Mouse (Mus musculus) thymus, adult 2 months (tissue): ENCODE measurements around the gene Ufl1. TPM values are rescaled to one million over a fixed set of nuclear protein-coding genes. Genes with fewer than 3 reads are reported as not detected.
"Not testable (repeated sequence)": the region's sequence is repeated elsewhere in the genome, so short reads cannot be mapped to it uniquely, and the experiment has no call there.

Experiments used
- DNase-seq: peaks from one replicate; pipeline ENCODE4 v3.0.0; 2021
- H3K27ac ChIP-seq: fragments of 200-500 bp; 2 replicates; pipeline ENCODE4 v1.5.1; 2012; ENCODE audit warnings: low read length, control low read depth; ENCODE audit not compliant: control insufficient read depth, insufficient read depth
- H3K27me3 ChIP-seq: fragments of 200-500 bp; 2 replicates; pipeline ENCODE4 v1.6.1; 2012; ENCODE audit warnings: mild to moderate bottlenecking, low read length, moderate library complexity, mixed read lengths; ENCODE audit not compliant: control insufficient read depth, insufficient read depth
- H3K36me3 ChIP-seq: fragments of 200-500 bp; 2 replicates; pipeline ENCODE4 v1.6.1; 2012; ENCODE audit warnings: mild to moderate bottlenecking, low read length, moderate library complexity; ENCODE audit not compliant: control insufficient read depth, insufficient read depth
- H3K4me1 ChIP-seq: fragments of 200-500 bp; replicated peaks from 2 replicates; pipeline ENCODE4 v1.6.1; 2012; ENCODE audit warnings: low read length; ENCODE audit not compliant: control insufficient read depth, insufficient read depth
- H3K4me3 ChIP-seq: fragments of 200-500 bp; 2 replicates; pipeline ENCODE4 v1.5.1; 2012; ENCODE audit warnings: mild to moderate bottlenecking, low read length, control low read depth, moderate library complexity; ENCODE audit not compliant: control insufficient read depth, insufficient read depth
- CTCF ChIP-seq: fragments of 200-500 bp; IDR thresholded peaks from 2 replicates; pipeline ENCODE4 v1.5.1; 2012; ENCODE audit warnings: mild to moderate bottlenecking, control low read depth, low read length, moderate library complexity, borderline replicate concordance; ENCODE audit not compliant: control insufficient read depth, poor library complexity, insufficient read depth; ENCODE audit errors: extremely low read depth
- POLR2A ChIP-seq: fragments of 200-500 bp; IDR thresholded peaks from 2 replicates; pipeline ENCODE4 v1.6.1; 2012; ENCODE audit warnings: mild to moderate bottlenecking, low read length, control low read depth, moderate library complexity; ENCODE audit not compliant: control insufficient read depth, poor library complexity, insufficient read depth; ENCODE audit errors: extremely low read depth
- WGBS: fragments of 180-500 bp; shearing (Covaris S2); methylation state at CpG from one replicate; pipeline ENCODE4 v1.1.7; 2018; 5-methylcytosine and 5-hydroxymethylcytosine counted together
- polyA plus RNA-seq: library from polyadenylated mRNA; depleted of rRNA; stranded (reverse); fragments of >200 nt; gene quantifications from 2 replicates; pipeline ENCODE4 v1.2.3, GENCODE M21; 2012; rRNA removed

Gene Ufl1
- polyA plus RNA-seq, result 3.7 and 4.6 TPM in 2 replicates

GRCm38 (mm10) chr4:25281671-25282038 lies at the start of gene Ufl1:
Gene Ufl1 (minus strand): TSS chr4:25281821.
- Histone ChIP-seq H3K4me3 (peak within 1 kb of the TSS; percentile 84), H3K27ac (0 out of 2 replicates have a peak within 1 kb of the TSS, but pooled peaks have one; percentile 11), H3K4me1 (no peaks in the 10 kb centered on the region), H3K27me3 (no peaks in the 10 kb centered on the region), H3K36me3 (peaks cover 11% of the 10 kb centered on the region; the same call in 1 of the 2 replicates)
- WGBS, result under 1% methylated on average over 30 of the region's 30 CpGs
- DNase-seq, result peak; percentile 98
- TF ChIP-seq POLR2A (peak; percentile 85), CTCF (no peak)

GRCm38 (mm10) chr4:25325684-25326220 lies 44.1 kb upstream of the Ufl1 start:
- H3K4me1 ChIP-seq, result no peaks in the 10 kb centered on the region
- no peak for TF ChIP-seq POLR2A
- TF ChIP-seq CTCF, result no peak
- H3K4me3 ChIP-seq, result no peak overlapping the region
- DNase-seq, result no peak
- H3K27ac ChIP-seq, result no peak overlapping the region
- no peaks in the 10 kb centered on the region for H3K27me3 ChIP-seq
- no peaks in the 10 kb centered on the region for H3K36me3 ChIP-seq
- WGBS, result 92% methylated on average over 3 of the region's 3 CpGs

- 42% methylated on average over 2 of the region's 2 CpGs for WGBS
- Histone ChIP-seq H3K4me3 (no peak overlapping the region), H3K27ac (no peak overlapping the region), H3K27me3 (no peaks in the 10 kb centered on the region), H3K36me3 (no peaks in the 10 kb centered on the region), H3K4me1 (no peaks in the 10 kb centered on the region)
- DNase-seq, result no peak
- no peak for TF ChIP-seq CTCF
- TF ChIP-seq POLR2A, result no peak
Measured at GRCm38 (mm10) chr4:25322631-25323178, 41.1 kb upstream of the Ufl1 start.

GRCm38 (mm10) chr4:25313767-25314166 lies 32.1 kb upstream of the Ufl1 start:
- WGBS, result 86% methylated on average over 3 of the region's 3 CpGs
- H3K27ac ChIP-seq, result no peak overlapping the region
- no peak for DNase-seq
- no peaks in the 10 kb centered on the region for H3K4me1 ChIP-seq
- H3K4me3 ChIP-seq, result no peak overlapping the region
- H3K27me3 ChIP-seq, result no peaks in the 10 kb centered on the region
- H3K36me3 ChIP-seq, result no peaks in the 10 kb centered on the region
- TF ChIP-seq POLR2A, result no peak
- TF ChIP-seq CTCF, result no peak

GRCm38 (mm10) chr4:25285002-25285401 lies 3.4 kb upstream of the Ufl1 start:
- not testable (repeated sequence) for H3K36me3 ChIP-seq, DNase-seq, H3K27ac ChIP-seq, H3K4me1 ChIP-seq, H3K4me3 ChIP-seq, H3K27me3 ChIP-seq
- 96% methylated on average over 1 of the region's 1 CpGs for WGBS

- H3K36me3 ChIP-seq, result peaks cover 11% of the 10 kb centered on the region; the same call in 1 of the 2 replicates
- H3K4me1 ChIP-seq, result no peaks in the 10 kb centered on the region
- 3% methylated on average over 32 of the region's 32 CpGs for WGBS
- no peak for DNase-seq
- H3K4me3 ChIP-seq, result peak overlapping the region; percentile 84
- no peaks in the 10 kb centered on the region for H3K27me3 ChIP-seq
- H3K27ac ChIP-seq, result 0 out of 2 replicates have a peak overlapping the region, but pooled peaks have one; percentile 11
- TF ChIP-seq CTCF, result peak; percentile 37; the same call in 1 of the 2 replicates
- no peak for TF ChIP-seq POLR2A
Measured at GRCm38 (mm10) chr4:25280938-25281670, 517 bp downstream of the Ufl1 start.
